Comparison of ENCODE assay signal across 30 mouse cellular contexts in genomic region chr13:92940610-92941009, GRCm38 (mm10).
DNase-seq lines count a peak whose midpoint lies in the region; ATAC-seq and TF ChIP-seq lines count a peak whose summit lies in the region.
"Had no signal": no experiment of that assay in that cellular context is flagged by ENCODE, and none has a peak within 500 bp of the region (broad histone marks: within the 10 kb centered on the region; RNA-seq: fewer than 3 reads in every experiment).

No protein-coding gene starts in this region.

- no peaks in the 10 kb centered on the region for H3K27me3 ChIP-seq in MEL (ENCODE audit: control insufficient read depth in 1 of 2, insufficient read depth in 2 of 2, low read length in 2 of 2)
- H3K27me3 ChIP-seq: embryonic facial prominence, embryonic 13.5 days; forebrain, embryonic 12.5 days; liver, embryonic 13.5 days; stomach, embryonic 15.5 days had no signal

- no peak overlapping the region for H3K9ac ChIP-seq in MEL (ENCODE audit: control insufficient read depth, low read depth, low read length, poor library complexity, severe bottlenecking)
- H3K9ac ChIP-seq: embryonic facial prominence, embryonic 13.5 days; forebrain, embryonic 12.5 days; forebrain, postnatal 0 days; liver, embryonic 13.5 days; stomach, embryonic 15.5 days had no signal

- peak; percentile 98 for ATAC-seq in hematopoietic stem cell, adult 5-6 weeks (replicated peaks in 1 of 2; ENCODE audit: insufficient read depth in 1 of 2, low FRiP score in 2 of 2, low TSS enrichment in 1 of 2, low read depth in 1 of 2, poor library complexity in 2 of 2, severe bottlenecking in 2 of 2)
- peak; percentile 56; the same call in 1 of the 2 replicates for ATAC-seq in neutrophil, adult 5-6 weeks (ENCODE audit: extremely low read depth, insufficient number of reproducible peaks, low FRiP score, poor library complexity, severe bottlenecking)
- ATAC-seq in cerebellum, adult (ENCODE audit: insufficient number of reproducible peaks, low FRiP score, low TSS enrichment): no peak
- ATAC-seq: forebrain, postnatal 0 days; hindbrain, embryonic 16.5 days; intestine, postnatal 0 days had no signal

- no peak for TF ChIP-seq EP300 in MEL (IDR thresholded peaks at IDR 0.05; ENCODE audit: low read depth in 1 of 2, low read length in 2 of 2)

- TF ChIP-seq RAD21 in MEL (IDR thresholded peaks at IDR 0.05; ENCODE audit: low read depth, low read length): no peak

- no peak overlapping the region for H3K4me3 ChIP-seq in MEL (ENCODE audit: control insufficient read depth in 1 of 2, insufficient read depth in 1 of 2, low read depth in 2 of 2, low read length in 2 of 2)
- H3K4me3 ChIP-seq: embryonic facial prominence, embryonic 13.5 days; forebrain, embryonic 12.5 days; liver, embryonic 13.5 days; stomach, embryonic 15.5 days had no signal

- no peak overlapping the region for H3K27ac ChIP-seq in MEL (ENCODE audit: control insufficient read depth, low read depth, low read length)
- H3K27ac ChIP-seq: embryonic facial prominence, embryonic 13.5 days; forebrain, embryonic 12.5 days; liver, embryonic 13.5 days; stomach, embryonic 15.5 days had no signal

- no peak for TF ChIP-seq POLR2A in MEL (IDR thresholded peaks at IDR 0.05; ENCODE audit: control insufficient read depth in 1 of 2, insufficient read depth in 1 of 2, low read depth in 1 of 2, low read length in 2 of 2, poor library complexity in 1 of 2)

- H3K79me2 ChIP-seq in MEL (ENCODE audit: control insufficient read depth, insufficient read depth, low read length, poor library complexity): no peaks in the 10 kb centered on the region

- peak; percentile 15 for DNase-seq in lung, postnatal 36 days
- no peak for DNase-seq in lung, postnatal 14 days
- DNase-seq in MEL (ENCODE audit: low read depth, low spot score): peak; percentile 43
- no peak for DNase-seq in frontal cortex, postnatal 25 days (ENCODE audit: low spot score in 2 of 2)
- DNase-seq in kidney, postnatal 25 days: no peak
- DNase-seq: adrenal gland, postnatal 25 days; cerebellum, adult 2 months; cerebellum, postnatal 36 days; embryo, embryonic 11 days; forebrain, postnatal 0 days; gastrocnemius, postnatal 10 days; heart, postnatal 14 days; kidney, adult 9 months; kidney, postnatal 14 days; left cerebral cortex, postnatal 4 days; liver, embryonic 13.5 days; lung, adult 18-20 months; lung, postnatal 10 days; midbrain, embryonic 14.5 days; right cerebral cortex, adult 18-20 months; right cerebral cortex, postnatal 4 days had no signal

- no peaks in the 10 kb centered on the region for H3K9me3 ChIP-seq in MEL (replicated peaks; ENCODE audit: insufficient read depth, low read length)
- H3K9me3 ChIP-seq: embryonic facial prominence, embryonic 13.5 days; forebrain, embryonic 12.5 days; G1E; liver, embryonic 13.5 days; stomach, embryonic 15.5 days had no signal

- no peak for TF ChIP-seq CTCF in MEL (IDR thresholded peaks at IDR 0.05 in 2 of 3, conservative IDR thresholded peaks at IDR 0.05 in 1 of 3; ENCODE audit: control insufficient read depth in 1 of 3, insufficient read depth in 1 of 3, low read depth in 2 of 3, low read length in 3 of 3, poor library complexity in 1 of 3, severe bottlenecking in 1 of 3)

- H3K4me1 ChIP-seq in MEL (ENCODE audit: control insufficient read depth in 1 of 2, insufficient read depth in 2 of 2, low read length in 2 of 2): no peaks in the 10 kb centered on the region
- H3K4me1 ChIP-seq: embryonic facial prominence, embryonic 13.5 days; forebrain, embryonic 12.5 days; liver, embryonic 13.5 days; stomach, embryonic 15.5 days had no signal

- H3K36me3 ChIP-seq in MEL (ENCODE audit: control insufficient read depth in 1 of 2, insufficient read depth in 2 of 2, low read length in 2 of 2): no peaks in the 10 kb centered on the region
- H3K36me3 ChIP-seq: embryonic facial prominence, embryonic 13.5 days; forebrain, embryonic 12.5 days; G1E; liver, embryonic 13.5 days; stomach, embryonic 15.5 days had no signal

TF ChIP-seq in MEL, 35 proteins besides CTCF, POLR2A, EP300 and RAD21:
- TF ChIP-seq POLR2AphosphoS5 (IDR thresholded peaks at IDR 0.05; ENCODE audit: borderline replicate concordance, low read depth, low read length): no peak
- TF ChIP-seq BHLHE40 (IDR thresholded peaks at IDR 0.05; ENCODE audit: borderline replicate concordance, low read depth, low read length): no peak
- TF ChIP-seq NELFE (IDR thresholded peaks at IDR 0.05; ENCODE audit: low read depth, low read length): no peak
- TF ChIP-seq TCF12 (IDR thresholded peaks at IDR 0.05; ENCODE audit: low read depth, low read length): no peak
- no peak for TF ChIP-seq RCOR1 (IDR thresholded peaks at IDR 0.05; ENCODE audit: low read depth, low read length)
- TF ChIP-seq MYB (IDR thresholded peaks at IDR 0.05; ENCODE audit: low read depth, low read length): no peak
- no peak for TF ChIP-seq MXI1 (IDR thresholded peaks at IDR 0.05; ENCODE audit: low read depth, low read length)
- TF ChIP-seq ZMIZ1 (IDR thresholded peaks at IDR 0.05; ENCODE audit: low read depth, low read length): no peak
- TF ChIP-seq ZC3H11A (IDR thresholded peaks at IDR 0.05; ENCODE audit: low read depth, low read length): no peak
- TF ChIP-seq ZKSCAN1 (IDR thresholded peaks at IDR 0.05; ENCODE audit: low read depth, low read length): no peak
- TF ChIP-seq E2F4 (IDR thresholded peaks at IDR 0.05; ENCODE audit: borderline replicate concordance, low read depth, low read length): no peak
- TF ChIP-seq GATA1 (IDR thresholded peaks at IDR 0.05; ENCODE audit: low read depth, low read length): no peak
- TF ChIP-seq MEF2A (IDR thresholded peaks at IDR 0.05; ENCODE audit: extremely low read depth, insufficient replicate concordance, low read depth, low read length, poor library complexity, severe bottlenecking): no peak
- TF ChIP-seq HCFC1 (IDR thresholded peaks at IDR 0.05; ENCODE audit: low read depth, low read length): no peak
- TF ChIP-seq SIN3A (IDR thresholded peaks at IDR 0.05; ENCODE audit: low read length): no peak

Comparison
In these comparisons a context has a peak if more than half of its experiments do, and no peak if none do; other contexts are left out.
1. DNase-seq: peak in lung, postnatal 36 days (single experiment) and MEL (single experiment); none in lung, postnatal 14 days (single experiment), frontal cortex, postnatal 25 days (0 of 2) and kidney, postnatal 25 days (0 of 2).